Mouse (Mus musculus) induced T-regulatory cell, adult 2 months (primary cell): ENCODE measurements at regions not wholly inside any gene's neighbourhood (a gene's known extent, or its start where the extent isn't known, plus 50 kb on each side); places are given as distances from the start of the nearest gene placed in this dataset.

ENCODE experiments used
- DNase-seq: peaks from one replicate; pipeline ENCODE4 v3.0.0-alpha.2; 2012; ENCODE audit warnings: low read depth

GRCm38 (mm10) chr4:100616161-100616915 lies 137.7 kb downstream of the Ube2u start:
- no peak for DNase-seq

GRCm38 (mm10) chr4:100616916-100617488 lies 138.4 kb downstream of the Ube2u start:
- no peak for DNase-seq

GRCm38 (mm10) chr4:100624656-100625055 lies 146.0 kb downstream of the Ube2u start:
- DNase-seq = no peak

- no peak for DNase-seq
Measured at GRCm38 (mm10) chr4:100626551-100626950, 147.9 kb downstream of the Ube2u start.

- no peak for DNase-seq
Measured at GRCm38 (mm10) chr4:100634388-100634787, 142.1 kb upstream of the Cachd1 start.

GRCm38 (mm10) chr4:100637597-100637996 lies 138.9 kb upstream of the Cachd1 start:
- DNase-seq = no peak

GRCm38 (mm10) chr4:100661154-100661553 lies 115.3 kb upstream of the Cachd1 start:
- no peak for DNase-seq

- DNase-seq = no peak
Measured at GRCm38 (mm10) chr4:100664619-100665264, 111.7 kb upstream of the Cachd1 start.

- DNase-seq = no peak
Measured at GRCm38 (mm10) chr4:100670553-100670952, 105.9 kb upstream of the Cachd1 start.

GRCm38 (mm10) chr4:100674916-100675315 lies 101.6 kb upstream of the Cachd1 start:
- no peak for DNase-seq

- DNase-seq = no peak
Measured at GRCm38 (mm10) chr4:100683757-100684156, 92.7 kb upstream of the Cachd1 start.

GRCm38 (mm10) chr4:100700002-100700401 lies 76.5 kb upstream of the Cachd1 start:
- DNase-seq = no peak

GRCm38 (mm10) chr4:100700418-100700817 lies 76.1 kb upstream of the Cachd1 start:
- no peak for DNase-seq

- no peak for DNase-seq
Measured at GRCm38 (mm10) chr4:100705960-100706359, 70.5 kb upstream of the Cachd1 start.

GRCm38 (mm10) chr4:100707125-100707524 lies 69.3 kb upstream of the Cachd1 start:
- DNase-seq = no peak

- DNase-seq = no peak
Measured at GRCm38 (mm10) chr4:100708247-100708646, 68.2 kb upstream of the Cachd1 start.

GRCm38 (mm10) chr4:100714240-100714639 lies 62.2 kb upstream of the Cachd1 start:
- DNase-seq = no peak

- no peak for DNase-seq
Measured at GRCm38 (mm10) chr4:100717601-100718000, 58.9 kb upstream of the Cachd1 start.

- DNase-seq = peak; percentile 6
Measured at GRCm38 (mm10) chr4:100722532-100722931, 53.9 kb upstream of the Cachd1 start.

- no peak for DNase-seq
Measured at GRCm38 (mm10) chr4:100723053-100723452, 53.4 kb upstream of the Cachd1 start.

- no peak for DNase-seq
Measured at GRCm38 (mm10) chr4:100725811-100726210, 50.7 kb upstream of the Cachd1 start.

GRCm38 (mm10) chr4:100726496-100726895 lies 50.0 kb upstream of the Cachd1 start:
- DNase-seq = no peak
